ENCODE assay signal across 18 mouse cellular contexts in genomic region chr4:145680217-145680616, GRCm38 (mm10). TPM values are rescaled to one million over a fixed set of nuclear protein-coding genes. Genes with fewer than 3 reads are reported as not detected.
A peak's percentile ranks its signal among the peaks of the same experiment; 100 is the strongest.
DNase-seq lines count a peak whose midpoint lies in the region; ATAC-seq and TF ChIP-seq lines count a peak whose summit lies in the region.
"Not testable (repeated sequence)": the region's sequence is repeated elsewhere in the genome, so short reads cannot be mapped to it uniquely, and the experiment has no call there.
"Had no signal": no experiment of that assay in that cellular context is flagged by ENCODE, and none has a peak within 500 bp of the region (broad histone marks: within the 10 kb centered on the region; RNA-seq: fewer than 3 reads in every experiment).

No protein-coding gene starts in this region.

- not testable (repeated sequence) for TF ChIP-seq CTCF in stomach, postnatal 0 days (IDR thresholded peaks at IDR 0.05; ENCODE audit: low read depth)

- WGBS in forebrain, embryonic 11.5 days = 84% methylated on average over 3 of the region's 3 CpGs
- 69% methylated on average over 3 of the region's 3 CpGs for WGBS in heart, embryonic 14.5 days
- WGBS in neural tube, embryonic 11.5 days = 89% methylated on average over 3 of the region's 3 CpGs
- 80% methylated on average over 3 of the region's 3 CpGs for WGBS in stomach, postnatal 0 days

- H3K27me3 ChIP-seq in forebrain, embryonic 11.5 days (ENCODE audit: control insufficient read depth, insufficient read depth, low read length); heart, embryonic 14.5 days (ENCODE audit: control insufficient read depth, insufficient read depth, low read length); neural tube, embryonic 11.5 days (ENCODE audit: control insufficient read depth, insufficient read depth, low read length); stomach, postnatal 0 days (ENCODE audit: control insufficient read depth, insufficient read depth, low read length): not testable (repeated sequence)

- not testable (repeated sequence) for H3K9me3 ChIP-seq in forebrain, embryonic 11.5 days (ENCODE audit: control insufficient read depth, low read length); heart, embryonic 14.5 days (ENCODE audit: control insufficient read depth, low read length); neural tube, embryonic 11.5 days (ENCODE audit: control insufficient read depth, low read length); stomach, postnatal 0 days (ENCODE audit: control insufficient read depth, low read length)

- DNase-seq in R1 (ENCODE audit: low read depth, low spot score) (peak; percentile 28), liver (peak; percentile 2)
- DNase-seq in forebrain, embryonic 11.5 days (ENCODE audit: low spot score) = peak; percentile 37
- peak; percentile 5 to 15 for DNase-seq in kidney, adult 8-10 months
- peak; percentile 8 for DNase-seq in neural tube, embryonic 11.5 days (ENCODE audit: low spot score)
- DNase-seq in stomach, postnatal 0 days (ENCODE audit: low spot score) = peak; percentile 11

- not testable (repeated sequence) for H3K27ac ChIP-seq in forebrain, embryonic 11.5 days (ENCODE audit: low read depth, low read length); heart, embryonic 14.5 days (replicated peaks in 1 of 2; ENCODE audit: control insufficient read depth in 1 of 2, insufficient read depth in 1 of 2, low read depth in 2 of 2, low read length in 2 of 2); neural tube, embryonic 11.5 days (ENCODE audit: low read depth, low read length); stomach, postnatal 0 days (replicated peaks)

- H3K9ac ChIP-seq in forebrain, embryonic 11.5 days (ENCODE audit: low read length); heart, embryonic 14.5 days (ENCODE audit: low read length); neural tube, embryonic 11.5 days (ENCODE audit: low read length); stomach, postnatal 0 days (ENCODE audit: low read length): not testable (repeated sequence)

- H3K36me3 ChIP-seq in forebrain, embryonic 11.5 days (ENCODE audit: control insufficient read depth, insufficient read depth, low read length); heart, embryonic 14.5 days (ENCODE audit: control insufficient read depth, insufficient read depth, low read length); neural tube, embryonic 11.5 days (ENCODE audit: control insufficient read depth, insufficient read depth, low read length); stomach, postnatal 0 days (ENCODE audit: control insufficient read depth, insufficient read depth, low read length): not testable (repeated sequence)

- ATAC-seq in forebrain, embryonic 11.5 days (replicated peaks; ENCODE audit: low FRiP score) = peak; percentile 36; the same call in 1 of the 2 replicates
- ATAC-seq in heart, embryonic 14.5 days (ENCODE audit: insufficient number of reproducible peaks, insufficient read depth, low FRiP score, low read depth) = peak; percentile 43; the same call in 1 of the 2 replicates
- ATAC-seq in neural tube, embryonic 11.5 days (ENCODE audit: insufficient read depth, low FRiP score, low TSS enrichment) = peak; percentile 51; the same call in 1 of the 2 replicates
- ATAC-seq in stomach, postnatal 0 days (ENCODE audit: low FRiP score, low TSS enrichment) = not testable (repeated sequence)

- TF ChIP-seq EP300 in stomach, postnatal 0 days (optimal IDR thresholded peaks at IDR 0.05) = not testable (repeated sequence)

- not testable (repeated sequence) for H3K4me2 ChIP-seq in forebrain, embryonic 11.5 days (ENCODE audit: low read depth, low read length, severe bottlenecking); heart, embryonic 14.5 days (ENCODE audit: low read length); neural tube, embryonic 11.5 days (ENCODE audit: low read depth); stomach, postnatal 0 days (replicated peaks; ENCODE audit: low read depth)

- not testable (repeated sequence) for H3K4me1 ChIP-seq in forebrain, embryonic 11.5 days (replicated peaks; ENCODE audit: control insufficient read depth, insufficient read depth, low read length); heart, embryonic 14.5 days (ENCODE audit: control insufficient read depth in 2 of 2, insufficient read depth in 2 of 2, low read length in 2 of 2); neural tube, embryonic 11.5 days (ENCODE audit: control insufficient read depth, insufficient read depth, low read length); stomach, postnatal 0 days (replicated peaks; ENCODE audit: control insufficient read depth, insufficient read depth)

- H3K4me3 ChIP-seq in forebrain, embryonic 11.5 days (ENCODE audit: low read depth, low read length); heart, embryonic 14.5 days (ENCODE audit: control insufficient read depth in 1 of 2, insufficient read depth in 1 of 2, low read depth in 1 of 2, low read length in 2 of 2); neural tube, embryonic 11.5 days (ENCODE audit: low read depth, low read length); stomach, postnatal 0 days (ENCODE audit: low read depth, low read length): not testable (repeated sequence)

RNA-seq across cellular contexts. Expression of gene Zfp980, which starts 9.7 kb away (rescaled TPM):
- polyA plus RNA-seq in forebrain, embryonic 11.5 days (2014; fragmentation: Nextera tagmentation; extraction: Ambion mirVana) = not detected in 2 replicates
- not detected in 2 replicates for polyA plus RNA-seq in heart, embryonic 14.5 days (2014; fragmentation: Nextera tagmentation; extraction: Ambion mirVana)
- polyA plus RNA-seq in neural tube, embryonic 11.5 days (2014; fragmentation: Nextera tagmentation; extraction: Ambion mirVana) = not detected in 2 replicates
- not detected in 2 replicates for polyA plus RNA-seq in stomach, postnatal 0 days (2015; fragmentation: Nextera tagmentation; extraction: Ambion mirVana)
- polyA plus RNA-seq: brain, embryonic 14.5 days; forebrain, embryonic 16.5 days; heart, adult 2 months; heart, embryonic 16.5 days; hindbrain, postnatal 0 days; intestine, embryonic 16.5 days; kidney, postnatal 0 days; limb, embryonic 10.5 days; liver, embryonic 12.5 days; midbrain, embryonic 13.5 days; stomach, embryonic 16.5 days had no signal
